Mouse (Mus musculus) neural tube, embryonic 10.5 days (tissue): ENCODE data around the gene Gm5134.
A peak's percentile ranks its signal among the peaks of the same experiment; 100 is the strongest.

ENCODE experiments used
- DNase-seq: peaks from one replicate; pipeline ENCODE4 v3.0.0-alpha.2; 2017; ENCODE audit warnings: low spot score; ENCODE audit errors: extremely low spot score

Gm5134 gene

DNA sequence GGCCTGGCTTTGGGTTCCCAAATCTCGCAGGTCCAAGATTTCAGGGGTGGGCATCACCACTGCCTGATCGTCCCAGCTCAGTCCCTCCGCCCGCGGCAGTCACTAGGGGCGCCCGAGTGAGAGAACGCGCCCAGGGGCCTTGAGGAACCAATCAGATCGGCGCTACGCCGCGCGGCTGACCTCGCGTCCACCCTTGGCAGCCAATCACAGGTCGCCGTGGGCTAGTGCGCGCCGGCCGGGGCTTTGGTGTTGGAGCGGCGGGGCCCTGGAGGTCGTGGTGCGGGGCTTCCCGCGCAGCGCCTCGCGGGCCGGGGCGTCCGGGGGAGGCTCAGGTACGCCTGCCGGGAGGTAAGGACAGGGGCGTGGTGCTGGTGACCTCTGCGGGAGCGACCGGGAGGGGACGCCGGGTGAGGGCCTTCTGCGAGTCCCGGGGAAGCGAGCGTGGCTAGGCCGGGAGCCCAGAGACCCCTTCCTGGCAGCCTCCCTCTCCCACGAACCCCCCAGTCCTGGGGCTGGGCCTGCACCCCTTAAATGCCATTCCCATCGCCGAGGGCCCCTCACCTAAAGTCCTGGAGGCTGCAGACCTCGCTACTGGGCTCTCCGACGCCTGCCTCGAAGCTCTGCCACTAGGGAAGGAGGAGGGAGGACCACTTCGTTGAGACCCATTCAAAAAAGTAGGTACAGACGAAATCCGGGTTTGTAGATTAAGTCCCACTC lies 78.2 kb downstream of the Gm5134 start, which contains the start of gene Zfp280b:
Gene Zfp280b (plus strand): TSS at position 249 of the 717 bp plus-strand sequence.
- DNase-seq: peak; percentile 94

DNA sequence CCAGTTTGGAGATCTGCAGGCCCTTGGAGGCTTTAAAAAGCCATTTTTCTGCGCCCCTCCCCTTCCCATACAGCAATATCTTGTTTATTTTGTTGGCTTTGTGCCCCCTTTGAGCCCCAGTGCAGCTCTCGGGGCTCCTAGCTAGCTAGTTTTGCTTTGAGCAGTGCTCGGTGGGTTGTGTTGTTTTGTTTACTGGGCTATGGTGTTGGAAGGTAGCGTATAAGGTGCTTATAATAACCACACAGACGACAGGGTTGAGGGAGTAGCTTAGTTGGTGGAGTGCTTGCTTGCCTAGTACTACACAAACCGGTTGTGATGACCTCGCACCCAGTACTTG lies 78.8 kb downstream of the Gm5134 start:
- no peak for DNase-seq

- DNase-seq: no peak
These were observed 79.8 kb downstream of the Gm5134 start for GRCm38 (mm10) chr10:76034001-76034600.

DNA sequence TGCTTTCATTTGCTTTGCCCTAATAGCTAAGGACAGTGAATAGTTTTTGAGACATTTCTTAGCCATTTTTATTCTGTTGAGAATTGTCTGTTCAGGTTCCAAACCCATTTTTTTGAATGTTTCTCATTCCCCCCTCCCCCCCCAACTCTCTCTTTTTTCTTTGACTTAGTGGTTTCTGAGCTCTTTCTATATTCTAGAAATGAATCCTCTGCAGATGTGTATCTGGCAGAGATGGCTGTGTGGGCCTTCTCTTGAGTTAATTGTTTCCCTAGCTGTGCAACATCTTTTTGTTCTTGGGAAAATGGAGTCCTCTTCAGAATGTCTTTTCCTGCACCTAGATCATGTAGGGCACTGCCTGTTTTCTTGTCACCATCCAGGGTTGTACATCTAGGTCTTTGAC lies 81.0 kb downstream of the Gm5134 start:
- DNase-seq: no peak

- DNase-seq: no peak
These were observed 82.6 kb downstream of the Gm5134 start for GRCm38 (mm10) chr10:76036962-76037361.

GRCm38 (mm10) chr10:76045343-76045742 lies 91.0 kb downstream of the Gm5134 start:
- DNase-seq: no peak

GRCm38 (mm10) chr10:76046754-76047153 lies 92.4 kb downstream of the Gm5134 start:
- DNase-seq: no peak

DNA sequence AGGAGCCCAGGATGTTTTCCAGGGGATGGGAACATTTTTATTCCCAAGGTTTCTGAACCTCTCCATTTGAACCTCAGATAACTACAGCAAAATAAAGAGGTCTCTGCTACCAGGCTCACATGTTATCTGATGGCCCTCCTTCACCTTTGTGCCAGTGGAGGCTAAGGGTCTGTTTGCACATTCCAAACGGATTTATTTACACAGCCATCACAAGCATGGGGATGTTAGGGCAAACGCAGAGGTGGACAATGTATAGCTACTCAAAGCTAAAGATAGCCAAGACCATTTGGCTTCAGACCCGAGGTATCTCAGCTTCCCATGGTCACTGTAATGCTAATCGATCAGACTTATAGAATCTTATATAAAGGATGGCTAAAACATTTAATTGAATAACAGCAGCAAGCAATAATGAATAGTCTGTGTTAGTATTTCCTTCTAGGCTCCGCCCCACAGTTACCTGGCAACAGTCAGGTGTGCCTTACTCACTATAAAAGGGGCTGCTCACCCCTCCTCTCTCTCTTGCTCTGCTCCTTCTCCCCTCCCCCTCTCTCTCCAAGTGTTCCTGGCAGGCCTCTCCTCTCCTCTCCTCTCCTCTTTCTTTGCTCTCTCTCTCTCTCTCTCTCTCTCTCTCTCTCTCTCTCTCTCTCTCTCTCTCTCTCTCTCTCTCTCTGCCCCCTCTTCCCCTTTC lies 93.0 kb downstream of the Gm5134 start:
- no peak for DNase-seq

GRCm38 (mm10) chr10:76048967-76049366 lies 94.7 kb downstream of the Gm5134 start:
- DNase-seq: no peak

DNA sequence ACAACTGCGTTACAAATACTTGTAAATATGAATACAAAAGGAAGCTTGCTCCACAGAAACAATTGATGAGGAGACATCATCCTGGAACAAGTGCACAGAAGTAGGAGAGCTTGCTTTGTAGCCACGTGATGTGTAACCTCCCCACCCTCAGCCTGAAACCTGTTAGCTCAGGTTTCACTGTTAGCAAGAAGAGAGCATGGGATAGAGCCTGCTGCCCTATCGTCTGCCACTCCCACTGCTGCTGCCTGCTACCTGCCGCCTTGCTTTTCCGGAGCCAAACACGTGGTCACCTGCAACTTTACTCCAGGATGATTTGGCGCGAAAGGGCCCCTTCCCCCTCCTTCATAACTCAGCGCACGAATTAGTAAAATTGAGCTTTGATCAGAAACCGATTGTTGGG lies 97.5 kb downstream of the Gm5134 start:
- DNase-seq: no peak
